Mouse (Mus musculus) neural tube, embryonic 15.5 days (tissue): ENCODE measurements around the gene Oprl1. TPM values are rescaled to one million over a fixed set of nuclear protein-coding genes. Genes with fewer than 3 reads are reported as not detected.

Experiments
- ATAC-seq: fragments of 200-750 bp; cut with Nextera tagmentation; 2 replicates; pipeline ENCODE4 v1.8.0; 2017; ENCODE audit warnings: mild to moderate bottlenecking, moderate TSS enrichment, moderate library complexity; ENCODE audit not compliant: low FRiP score
- H3K27ac ChIP-seq: fragments of 300-500 bp; sonication (generic); replicated peaks from 2 replicates; pipeline ENCODE4 v1.5.1; 2015; ENCODE audit warnings: mild to moderate bottlenecking, inconsistent platforms
- H3K27me3 ChIP-seq: fragments of 300-500 bp; sonication (generic); replicated peaks from 2 replicates; pipeline ENCODE4 v1.6.1; 2015; ENCODE audit warnings: inconsistent platforms
- H3K36me3 ChIP-seq: fragments of 300-500 bp; sonication (generic); 2 replicates; pipeline ENCODE4 v1.6.1; 2015; ENCODE audit warnings: inconsistent platforms
- H3K4me1 ChIP-seq: fragments of 300-500 bp; sonication (generic); 2 replicates; pipeline ENCODE4 v1.6.1; 2015; ENCODE audit warnings: inconsistent platforms
- H3K4me2 ChIP-seq: fragments of 300-500 bp; sonication (generic); 2 replicates; pipeline ENCODE4 v1.6.1; 2015; ENCODE audit warnings: inconsistent platforms, mild to moderate bottlenecking, moderate library complexity
- H3K4me3 ChIP-seq: fragments of 300-500 bp; sonication (generic); replicated peaks from 2 replicates; pipeline ENCODE4 v1.5.1; 2015; ENCODE audit warnings: mild to moderate bottlenecking, inconsistent platforms
- H3K9ac ChIP-seq: fragments of 300-500 bp; sonication (generic); replicated peaks from 2 replicates; pipeline ENCODE4 v1.6.1; 2015; ENCODE audit warnings: mild to moderate bottlenecking, inconsistent platforms
- H3K9me3 ChIP-seq: fragments of 300-500 bp; sonication (generic); replicated peaks from 2 replicates; pipeline ENCODE4 v1.6.1; 2016; ENCODE audit warnings: inconsistent platforms
- WGBS: fragments of 180-500 bp; shearing (Covaris S2); methylation state at CpG from one replicate; pipeline ENCODE4 v1.1.7; 2015; ENCODE audit warnings: mixed read lengths; 5-methylcytosine and 5-hydroxymethylcytosine counted together
- polyA plus RNA-seq: library from polyadenylated mRNA; unstranded; fragments of >200 nt; fragmentation: Nextera tagmentation; extraction: Ambion mirVana; gene quantifications from 2 replicates; pipeline ENCODE4 v1.2.1, GENCODE M21; 2015

Gene Oprl1
- polyA plus RNA-seq, 1 experiment from 2014 or later = 87.0 TPM

DNA sequence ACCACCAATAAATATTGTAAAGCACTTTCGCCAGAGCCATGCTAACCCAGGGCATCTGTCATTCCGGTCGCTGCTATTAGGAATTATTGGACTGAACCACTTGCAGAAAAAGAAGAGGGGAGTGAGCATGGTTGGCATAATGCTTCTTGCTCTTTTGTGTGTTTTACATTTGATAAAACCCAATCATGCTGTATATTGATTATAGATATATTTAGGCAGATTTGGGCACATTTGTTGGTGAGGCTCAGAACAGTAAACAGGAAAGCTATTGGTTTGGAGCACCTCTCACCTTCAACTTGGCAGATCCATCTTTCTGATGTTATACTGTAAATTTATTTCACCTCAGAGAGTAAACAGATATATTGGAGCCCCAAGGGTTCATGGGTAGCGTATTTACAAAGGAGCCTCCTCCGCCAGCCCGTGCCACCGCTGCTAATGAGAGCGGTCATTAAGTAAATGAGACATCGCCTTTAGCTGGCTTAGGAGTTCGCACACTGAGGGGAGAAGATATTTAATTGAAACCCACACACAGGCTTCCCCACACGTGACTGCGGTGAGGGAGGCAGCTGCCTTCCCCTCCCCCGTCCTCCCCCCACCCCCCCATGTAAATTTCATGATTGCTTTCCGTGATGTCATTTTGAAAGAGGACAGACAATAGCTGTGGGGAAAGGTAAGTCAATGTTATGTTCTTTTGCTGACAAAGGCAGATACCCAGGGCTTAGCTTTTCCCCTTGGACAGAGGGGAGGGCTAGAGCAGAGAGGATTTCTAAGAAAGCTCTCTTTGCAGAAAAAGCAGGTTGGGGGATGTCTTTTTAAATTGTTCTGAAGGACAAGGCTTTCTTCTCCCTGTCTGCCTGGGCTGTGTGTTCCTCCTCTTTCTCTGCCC is 52.1 kb downstream of the Oprl1 start:
- ATAC-seq = peak; percentile 84

DNA sequence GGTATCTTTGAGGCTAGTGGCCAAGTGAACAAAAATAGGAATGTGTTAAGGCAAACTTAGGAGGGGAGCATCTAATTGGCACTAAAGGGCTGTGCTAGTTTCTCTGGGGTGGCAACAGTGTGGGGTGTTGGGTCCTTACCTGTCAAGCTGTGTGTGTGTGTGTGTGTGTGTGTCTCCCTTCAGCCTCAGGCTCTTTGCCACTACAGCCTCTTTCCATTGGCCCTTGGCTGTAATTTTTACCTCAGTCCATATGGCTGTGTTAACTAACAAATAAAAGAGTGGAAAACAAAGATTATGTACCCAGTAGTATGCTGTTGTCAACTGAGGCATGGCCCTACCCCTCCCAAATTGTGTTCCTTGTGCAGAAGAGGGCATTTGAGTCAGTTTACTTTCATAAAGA is 53.6 kb downstream of the Oprl1 start:
- ATAC-seq = no peak

More for the DNA sequence above, 52.1 kb downstream of the Oprl1 start:
- no peaks in the 10 kb centered on the region for H3K9me3 ChIP-seq
- no peaks in the 10 kb centered on the region for H3K36me3 ChIP-seq
- peak overlapping the region; percentile 51 for H3K4me3 ChIP-seq
- peak overlapping the region; percentile 55 for H3K9ac ChIP-seq
- WGBS = 13% methylated on average over 14 of the region's 14 CpGs
- peak overlapping the region; percentile 62 for H3K4me2 ChIP-seq
- peaks cover 60% of the 10 kb centered on the region for H3K4me1 ChIP-seq
- peak overlapping the region; percentile 90 for H3K27ac ChIP-seq
- no peaks in the 10 kb centered on the region for H3K27me3 ChIP-seq

DNA sequence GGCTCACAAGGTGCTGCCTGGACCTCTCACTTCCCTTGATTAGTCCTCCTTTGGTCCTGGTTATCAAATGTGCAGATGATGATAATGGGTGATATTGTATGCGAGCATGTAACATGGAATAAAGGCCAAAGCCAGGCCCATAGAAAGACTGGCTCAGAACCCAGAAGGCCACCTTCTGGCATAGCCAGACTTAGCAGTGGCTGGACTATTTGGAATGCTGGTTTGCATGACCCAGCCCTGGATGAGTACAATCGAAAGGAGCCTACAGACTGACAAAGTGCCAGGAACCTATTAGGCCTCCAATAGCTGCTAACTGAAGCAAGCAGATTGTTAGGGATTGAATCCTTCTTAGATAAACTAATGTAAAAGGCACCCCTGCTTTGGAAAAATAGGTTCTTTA is 54.6 kb downstream of the Oprl1 start:
- H3K9me3 ChIP-seq = no peaks in the 10 kb centered on the region
- H3K27ac ChIP-seq = peak overlapping the region; percentile 49
- WGBS = 51% methylated on average over 2 of the region's 2 CpGs
- peak overlapping the region; percentile 62 for H3K4me2 ChIP-seq
- H3K36me3 ChIP-seq = no peaks in the 10 kb centered on the region
- peak overlapping the region; percentile 51 for H3K4me3 ChIP-seq
- ATAC-seq = no peak
- peaks cover 61% of the 10 kb centered on the region for H3K4me1 ChIP-seq
- H3K27me3 ChIP-seq = no peaks in the 10 kb centered on the region
- peak overlapping the region; percentile 32; the same call in 1 of the 2 replicates for H3K9ac ChIP-seq

More for the DNA sequence above, 53.6 kb downstream of the Oprl1 start:
- peak overlapping the region; percentile 32 for H3K9ac ChIP-seq
- H3K4me2 ChIP-seq = peak overlapping the region; percentile 62
- H3K27me3 ChIP-seq = no peaks in the 10 kb centered on the region
- H3K9me3 ChIP-seq = no peaks in the 10 kb centered on the region
- H3K27ac ChIP-seq = peak overlapping the region; percentile 49; the same call in 1 of the 2 replicates
- H3K4me3 ChIP-seq = peak overlapping the region; percentile 51
- no peaks in the 10 kb centered on the region for H3K36me3 ChIP-seq
- H3K4me1 ChIP-seq = peaks cover 62% of the 10 kb centered on the region

Other genes starting within 250 kb of the Oprl1 start
- gene Abhd16b, start 221.8 kb upstream of the Oprl1 start, polyA plus RNA-seq = 0.12 and 0.13 TPM in 2 replicates
- gene Tpd52l2, start 217.9 kb upstream of the Oprl1 start, polyA plus RNA-seq = 112 and 113 TPM in 2 replicates
- gene Dnajc5, start 194.5 kb upstream of the Oprl1 start, polyA plus RNA-seq = 242 and 263 TPM in 2 replicates
- 65.6 and 66.7 TPM in 2 replicates for gene Uckl1, start 130.1 kb upstream of the Oprl1 start, polyA plus RNA-seq
- gene Prpf6, start 123.1 kb upstream of the Oprl1 start, polyA plus RNA-seq = 58.2 and 61.1 TPM in 2 replicates
- gene Zfp512b, start 122.2 kb upstream of the Oprl1 start, polyA plus RNA-seq = 68.1 and 87.0 TPM in 2 replicates
- 164 and 191 TPM in 2 replicates for gene Samd10, start 115.8 kb upstream of the Oprl1 start, polyA plus RNA-seq
- 0.20 and 1.3 TPM in 2 replicates for gene Gm29797, start 58.0 kb upstream of the Oprl1 start, polyA plus RNA-seq
- 21.0 and 21.6 TPM in 2 replicates for gene Sox18, start 43.4 kb upstream of the Oprl1 start, polyA plus RNA-seq
- 43.2 and 44.9 TPM in 2 replicates for gene Tcea2, start 34.7 kb upstream of the Oprl1 start, polyA plus RNA-seq
- 66.4 and 68.1 TPM in 2 replicates for gene Rgs19, start 21.0 kb upstream of the Oprl1 start, polyA plus RNA-seq
- not detected in 2 replicates for gene Lkaaear1, start 16.6 kb upstream of the Oprl1 start, polyA plus RNA-seq
- 11.3 and 15.1 TPM in 2 replicates for gene Myt1, start 48.3 kb downstream of the Oprl1 start, polyA plus RNA-seq
- 26.6 and 30.2 TPM in 2 replicates for gene Pcmtd2, start 122.8 kb downstream of the Oprl1 start, polyA plus RNA-seq
- gene Polr3k, start 149.3 kb downstream of the Oprl1 start, polyA plus RNA-seq = 74.2 and 76.2 TPM in 2 replicates